Mouse (Mus musculus) brain, embryonic 14.5 days (tissue): ENCODE data around the gene Sdr9c7. TPM values are rescaled to one million over a fixed set of nuclear protein-coding genes. Genes with fewer than 3 reads are reported as not detected.
"Not testable (repeated sequence)": the region's sequence is repeated elsewhere in the genome, so short reads cannot be mapped to it uniquely, and the experiment has no call there.

Experiments
- DNase-seq: peaks from one replicate; pipeline ENCODE4 v3.0.0-alpha.2; 2011; ENCODE audit warnings: low read depth
- CTCF ChIP-seq: fragments of 200-500 bp; IDR thresholded peaks from 2 replicates; pipeline ENCODE4 v1.5.1; 2012; ENCODE audit warnings: inconsistent platforms, mild to moderate bottlenecking, moderate library complexity, borderline replicate concordance; ENCODE audit not compliant: insufficient read depth, insufficient read length; ENCODE audit errors: extremely low read depth
- POLR2A ChIP-seq: fragments of 200-500 bp; IDR thresholded peaks from 2 replicates; pipeline ENCODE4 v1.6.1; 2012; ENCODE audit warnings: mild to moderate bottlenecking, inconsistent platforms, borderline replicate concordance; ENCODE audit not compliant: poor library complexity, insufficient read depth, insufficient read length, severe bottlenecking; ENCODE audit errors: extremely low read depth
- polyA plus RNA-seq: library from polyadenylated mRNA; depleted of rRNA; stranded (reverse); fragments of >200 nt; gene quantifications from 2 replicates; pipeline ENCODE4 v1.2.3, GENCODE M21; 2012

The Sdr9c7 gene
- polyA plus RNA-seq, 1 experiment, result not detected

DNA sequence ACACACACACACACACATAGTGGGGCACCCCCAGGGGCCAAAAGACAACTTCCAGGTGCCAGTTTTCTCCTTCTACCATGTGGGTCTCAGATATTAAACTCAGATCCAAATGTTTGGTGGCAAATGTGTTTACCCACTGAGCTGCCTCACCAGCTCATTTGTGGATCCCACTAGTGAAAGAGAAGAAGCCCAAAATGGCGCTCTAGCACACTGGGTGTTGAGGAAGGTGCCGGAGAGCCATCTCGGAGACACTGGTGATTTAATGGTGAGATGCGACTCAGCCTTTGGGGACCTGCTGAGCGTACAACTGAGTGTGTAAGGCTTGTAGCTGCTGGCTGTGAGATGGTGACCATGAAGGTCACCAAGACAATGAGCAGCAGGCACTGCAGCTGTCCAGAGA, 19.3 kb downstream of the Sdr9c7 start:
- DNase-seq, result no peak
- TF ChIP-seq POLR2A, result no peak
- TF ChIP-seq CTCF, result no peak

DNA sequence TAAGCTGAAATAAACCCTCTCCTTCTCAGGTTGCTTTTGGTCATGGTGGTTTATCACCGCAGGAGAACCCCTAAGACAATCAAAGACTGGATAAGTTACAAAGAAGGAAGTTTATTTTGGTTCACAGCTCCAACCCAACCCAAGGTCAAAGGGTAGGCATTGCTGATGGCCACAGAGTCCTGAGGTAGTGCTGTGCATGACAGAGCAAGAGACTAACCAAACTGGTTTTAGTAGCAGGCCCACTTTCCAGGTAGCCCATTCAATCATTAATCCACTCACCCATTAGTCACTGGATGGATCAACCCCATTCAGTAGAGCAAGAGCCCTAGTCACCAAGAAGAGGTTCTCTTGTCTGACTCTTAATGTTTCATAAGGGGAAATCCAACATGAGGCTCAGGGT, 23.9 kb downstream of the Sdr9c7 start:
- no peak for TF ChIP-seq POLR2A
- TF ChIP-seq CTCF, result no peak
- no peak for DNase-seq

GRCm38 (mm10) chr10:127923024-127923423, 24.7 kb downstream of the Sdr9c7 start:
- TF ChIP-seq CTCF (no peak), POLR2A (no peak)
- no peak for DNase-seq

DNA sequence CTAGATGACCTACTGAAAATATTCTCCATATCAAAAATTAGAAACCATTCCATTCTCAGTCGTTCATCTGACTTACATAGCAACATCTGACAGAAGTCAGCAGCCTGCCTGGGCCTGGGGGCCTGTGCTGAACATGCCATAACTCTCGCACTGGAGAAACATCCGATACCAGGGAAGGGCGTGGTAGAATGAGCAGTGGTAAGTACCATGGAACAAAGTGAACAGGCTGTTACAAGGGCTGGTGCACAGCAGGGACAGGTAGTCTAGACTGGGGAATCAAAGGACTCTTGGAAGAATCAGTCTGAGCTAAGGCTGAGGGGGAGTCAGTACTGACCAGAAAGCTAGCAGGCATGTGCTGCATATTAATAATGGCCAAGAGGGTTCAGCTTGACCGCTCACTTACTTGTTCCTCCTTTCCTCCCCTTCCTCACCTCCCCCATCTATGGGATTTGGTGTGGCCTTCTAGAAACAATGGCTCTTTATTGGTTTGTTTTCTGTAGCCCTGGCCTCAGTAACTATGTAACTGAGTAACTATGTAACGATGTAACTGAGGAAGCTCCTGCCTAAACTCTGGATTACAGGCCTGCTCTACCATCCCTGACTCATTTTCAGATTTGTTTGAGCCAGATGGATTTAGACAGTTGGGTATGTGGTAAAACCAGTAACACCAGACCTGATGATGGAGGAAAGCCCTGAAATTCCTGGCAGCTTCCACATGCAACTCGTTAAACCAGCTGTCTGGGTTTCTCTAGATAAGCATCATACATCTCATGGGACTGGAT, 26.5 kb downstream of the Sdr9c7 start:
- TF ChIP-seq POLR2A (no peak), CTCF (no peak)
- DNase-seq, result peak; percentile 50

- no peak for DNase-seq
- TF ChIP-seq POLR2A, result no peak
- no peak for TF ChIP-seq CTCF
These were observed 29.4 kb downstream of the Sdr9c7 start for GRCm38 (mm10) chr10:127927737-127928136.

DNA sequence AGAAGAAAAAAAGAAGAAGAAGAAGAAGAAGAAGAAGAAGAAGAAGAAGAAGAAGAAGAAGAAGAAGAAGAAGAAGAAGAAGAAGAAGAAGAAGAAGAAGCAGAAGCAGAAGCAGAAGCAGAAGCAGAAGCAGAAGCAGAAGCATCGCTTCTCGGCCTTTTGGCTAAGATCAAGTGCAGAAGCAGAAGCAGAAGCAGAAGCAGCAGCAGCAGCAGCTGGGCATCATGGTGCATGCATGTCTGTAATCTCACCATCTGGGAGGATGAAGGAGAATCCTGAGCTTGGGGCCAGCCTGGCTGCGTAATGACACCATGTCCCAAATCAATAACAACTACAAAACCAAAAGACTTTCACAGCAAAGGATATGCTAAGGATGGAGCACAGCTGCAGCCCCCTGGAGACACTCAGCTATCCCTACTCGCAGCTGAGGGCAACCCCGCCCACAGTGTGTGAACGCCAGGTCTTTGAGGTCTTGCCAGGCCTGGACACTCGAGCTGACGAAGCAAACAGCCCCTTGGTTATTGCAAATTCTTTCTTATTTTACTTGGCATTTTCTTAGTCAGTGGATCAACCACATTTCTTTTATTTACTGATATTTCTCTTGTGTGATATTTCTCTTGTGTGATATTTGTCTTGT, 34.1 kb downstream of the Sdr9c7 start:
- TF ChIP-seq POLR2A (no peak), CTCF (no peak)
- DNase-seq, result peak; percentile 12

GRCm38 (mm10) chr10:127936271-127936670, 38.0 kb downstream of the Sdr9c7 start:
- TF ChIP-seq POLR2A (no peak), CTCF (no peak)
- DNase-seq, result peak; percentile 31

DNA sequence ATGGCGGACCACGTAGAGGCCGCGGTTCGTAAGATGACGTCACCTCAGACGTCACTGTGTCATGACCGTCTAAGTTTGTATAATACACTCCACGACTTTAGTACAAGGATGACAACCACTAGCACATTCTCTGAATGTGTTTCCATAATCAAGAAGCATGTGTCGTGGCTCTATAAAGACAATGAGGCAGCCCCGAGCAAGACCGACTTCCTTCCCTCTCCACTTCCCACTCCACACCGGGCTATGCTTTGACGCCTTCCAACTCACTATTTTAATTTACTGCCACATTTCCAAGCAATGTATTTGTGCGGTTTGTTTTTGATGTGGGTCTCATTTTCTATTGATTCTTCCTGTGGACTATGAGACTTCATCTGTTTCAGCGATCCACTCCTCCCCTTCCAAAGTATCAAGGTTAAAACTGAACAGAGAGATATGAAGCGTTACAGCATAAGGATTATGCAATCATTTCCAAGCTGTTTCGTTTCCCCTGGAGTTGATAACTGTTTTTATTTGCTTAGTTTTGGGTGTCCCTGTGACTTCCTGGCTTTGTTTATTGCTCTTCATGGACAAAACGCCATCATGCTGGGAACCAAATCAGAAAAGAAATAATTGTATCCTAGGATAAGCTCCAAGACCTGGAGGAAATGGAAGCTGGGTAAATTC, 38.6 kb downstream of the Sdr9c7 start:
- DNase-seq, result no peak
- no peak for TF ChIP-seq CTCF
- no peak for TF ChIP-seq POLR2A

DNA sequence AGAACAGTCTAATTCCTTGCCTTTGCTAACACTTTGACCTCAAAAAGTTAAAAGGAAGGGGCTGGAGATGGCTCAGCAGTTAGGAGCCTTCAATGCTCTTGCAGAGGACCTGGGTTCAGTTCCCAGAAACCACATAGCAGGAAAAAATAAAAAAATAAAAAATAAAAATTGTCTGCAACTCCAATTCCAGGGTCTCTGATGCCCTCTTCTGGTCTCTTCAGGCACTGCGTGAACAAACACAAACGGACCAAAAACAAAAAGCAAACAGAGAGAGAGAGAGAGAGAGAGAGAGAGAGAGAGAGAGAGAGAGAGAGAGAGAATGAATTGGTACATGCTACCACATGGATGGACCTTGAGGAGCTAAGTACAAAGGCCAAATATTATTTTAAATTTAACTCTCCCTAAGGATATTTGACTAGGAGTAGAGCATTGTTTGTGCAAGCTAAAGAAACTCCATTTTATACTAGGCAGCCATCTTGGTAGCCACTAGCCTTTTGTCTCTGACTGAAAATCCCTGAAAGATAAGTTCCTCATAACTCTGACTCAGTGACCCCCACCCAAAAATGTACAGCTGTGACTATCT, 39.2 kb downstream of the Sdr9c7 start:
- peak; percentile 77 for DNase-seq
- TF ChIP-seq CTCF, result peak; percentile 61; the same call in 1 of the 2 replicates
- TF ChIP-seq POLR2A, result no peak

GRCm38 (mm10) chr10:127939667-127940066, 41.3 kb downstream of the Sdr9c7 start:
- DNase-seq, result not testable (repeated sequence)

GRCm38 (mm10) chr10:127945432-127946064, 47.2 kb downstream of the Sdr9c7 start:
- no peak for TF ChIP-seq POLR2A
- TF ChIP-seq CTCF, result peak; percentile 70; the same call in 1 of the 2 replicates
- peak; percentile 74 for DNase-seq

DNA sequence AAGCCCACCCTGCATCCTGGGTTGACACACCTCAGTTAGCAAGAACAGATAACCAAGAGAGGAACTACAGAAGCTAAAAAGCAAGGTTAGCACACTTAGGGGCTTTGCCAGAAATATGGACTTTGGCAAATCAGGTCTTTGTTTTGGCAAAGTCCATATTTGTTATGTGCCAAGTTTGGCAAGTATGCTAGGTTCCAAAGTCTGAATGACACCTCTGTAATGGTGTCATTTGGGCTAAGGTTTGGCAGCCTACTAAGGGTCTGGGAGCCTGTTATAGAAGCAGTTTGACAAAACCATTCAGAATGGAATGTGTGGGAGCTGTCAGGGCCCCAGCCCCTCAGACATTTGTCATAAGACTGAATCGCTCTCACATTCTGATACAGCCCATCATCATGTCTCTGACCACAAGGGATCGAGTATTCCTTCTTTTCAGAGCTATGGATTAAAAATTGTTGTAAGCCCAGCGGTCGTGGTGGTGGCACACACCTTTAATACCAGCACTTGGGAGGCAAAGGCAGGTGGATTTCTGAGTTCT, 51.3 kb downstream of the Sdr9c7 start:
- no peak for DNase-seq
- no peak for TF ChIP-seq POLR2A
- no peak for TF ChIP-seq CTCF
